Mouse (Mus musculus) kidney, adult 2 months (tissue): ENCODE data around the gene Tufm.

Source experiments
- CTCF ChIP-seq: fragments of 200-500 bp; conservative IDR thresholded peaks from 2 replicates; pipeline ENCODE4 v1.5.1; 2011; ENCODE audit warnings: low read depth, mild to moderate bottlenecking, control low read depth, low read length, moderate library complexity, mixed read lengths; ENCODE audit not compliant: insufficient read depth, insufficient read length
- POLR2A ChIP-seq: fragments of 200-500 bp; IDR thresholded peaks from one replicate; pipeline ENCODE4 v1.6.1; 2011; ENCODE audit warnings: low read depth, low read length, control low read depth

DNA sequence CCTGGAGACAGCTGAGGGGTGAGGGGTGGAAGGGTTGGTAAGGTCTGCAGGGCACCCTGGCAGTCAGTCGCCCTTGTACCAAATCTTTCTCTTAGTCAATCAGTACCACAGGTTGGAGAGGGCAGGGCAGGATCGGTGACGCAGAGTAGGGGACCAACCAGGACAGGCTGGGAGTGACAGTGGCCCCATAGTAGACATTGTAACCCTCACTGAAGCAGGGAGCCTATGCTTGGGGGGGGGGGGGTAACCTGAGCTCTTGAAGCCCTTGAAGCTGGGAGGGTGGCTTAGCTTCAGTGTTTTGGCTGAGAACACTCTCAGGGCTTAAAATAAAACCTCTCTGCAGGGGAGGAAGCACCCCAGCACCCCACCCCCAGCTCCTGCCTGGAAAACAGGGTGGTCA lies 25.5 kb upstream of the Tufm start:
- TF ChIP-seq POLR2A (no peak), CTCF (no peak)
